Mouse (Mus musculus) erythroid progenitor cell, adult 5-6 weeks (primary cell): ENCODE data around the gene Gm5136. TPM values are rescaled to one million over a fixed set of nuclear protein-coding genes. Genes with fewer than 3 reads are reported as not detected.

ENCODE experiments used
- ATAC-seq: replicated peaks from 2 replicates; pipeline ENCODE4 v1.8.0; 2016; ENCODE audit warnings: moderate number of reproducible peaks, mild to moderate bottlenecking, moderate TSS enrichment, inconsistent platforms; ENCODE audit not compliant: poor library complexity, low FRiP score, severe bottlenecking
- total RNA-seq, 2 experiments: library from RNA; stranded (forward) in 1 of 2; stranded (reverse) in 1 of 2; fragments of 150-400 nt in 1 of 2; fragments of 186-747, 209-891 nt in 1 of 2; gene quantifications; 2 replicates each; pipeline versions ENCODE4 v1.2.3 to v1.2.4; 2015 to 2017; ENCODE audit warnings: low replicate concordance in 2 of 2

The Gm5136 gene
- total RNA-seq (2015; ENCODE audit: low replicate concordance) (not detected in 2 replicates), total RNA-seq (2017; ENCODE audit: low replicate concordance) (not detected in 2 replicates)

DNA sequence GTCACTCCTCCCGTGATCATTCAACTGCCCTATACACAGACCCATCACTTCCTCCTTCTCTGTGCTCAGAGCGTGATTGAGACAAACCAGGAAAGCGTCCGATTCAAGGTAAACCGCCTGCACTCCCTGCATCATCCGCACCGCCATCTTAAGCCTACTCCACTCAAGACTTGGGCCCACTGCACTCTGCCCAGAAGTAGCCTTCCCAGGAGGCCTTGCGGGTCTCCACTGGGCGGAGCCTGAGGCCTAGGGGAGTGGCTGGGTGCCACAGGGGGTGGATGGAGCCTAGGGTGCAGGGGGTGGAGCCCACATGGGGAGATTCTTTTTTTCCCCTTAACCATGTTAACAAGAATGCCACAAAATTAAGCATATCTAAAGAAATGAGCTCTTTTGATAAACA is at the start of gene Gm5136:
Gm5136 (minus strand) TSS at position 215 of the 400 bp plus-strand sequence.
- no peak for ATAC-seq

- no peak for ATAC-seq
Observed at GRCm38 (mm10) chr10:108743759-108744158, 43.8 kb upstream of the Gm5136 start.

- no peak for ATAC-seq
Observed at GRCm38 (mm10) chr10:108733982-108734381, 34.0 kb upstream of the Gm5136 start.

- ATAC-seq = no peak
Observed at GRCm38 (mm10) chr10:108728961-108729360, 29.0 kb upstream of the Gm5136 start.

DNA sequence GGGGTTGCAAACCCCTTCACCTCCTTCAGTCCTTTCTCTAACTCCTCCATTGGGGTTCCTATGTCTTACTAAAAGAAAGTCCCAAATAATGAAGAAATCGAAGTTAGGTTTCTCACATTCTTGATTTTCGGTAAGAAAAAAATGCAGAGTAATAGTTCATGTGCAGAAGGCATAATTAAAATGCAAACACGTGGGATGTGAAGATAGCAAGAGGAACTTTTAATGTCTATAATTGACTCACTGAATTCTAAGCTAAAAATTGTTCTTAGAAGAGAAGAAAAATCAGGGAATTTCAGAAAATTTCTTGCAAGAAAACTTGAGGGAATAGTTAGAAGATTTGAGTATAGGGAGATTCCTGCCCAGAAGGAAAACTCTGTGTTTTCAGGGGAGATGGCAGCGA is 26.4 kb upstream of the Gm5136 start:
- ATAC-seq = no peak

DNA sequence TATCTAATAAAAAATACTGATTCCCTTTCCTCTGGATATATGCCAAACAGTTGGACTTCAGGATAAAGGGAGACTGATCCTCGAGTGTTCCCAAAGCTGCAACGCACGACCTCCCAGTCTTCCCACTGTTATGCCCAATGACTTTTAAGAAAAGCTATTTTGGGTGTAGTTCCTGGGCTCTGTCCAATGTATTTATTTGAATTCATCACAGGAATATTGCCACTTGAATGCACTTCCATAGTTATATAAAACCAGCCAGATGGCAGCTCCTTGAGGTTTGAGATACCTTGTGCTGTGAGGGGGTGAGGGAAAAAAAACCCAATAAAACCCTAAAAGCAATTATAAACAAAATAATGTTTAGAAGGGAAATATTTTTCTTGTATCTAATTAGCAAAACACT is 24.9 kb upstream of the Gm5136 start:
- ATAC-seq = no peak

DNA sequence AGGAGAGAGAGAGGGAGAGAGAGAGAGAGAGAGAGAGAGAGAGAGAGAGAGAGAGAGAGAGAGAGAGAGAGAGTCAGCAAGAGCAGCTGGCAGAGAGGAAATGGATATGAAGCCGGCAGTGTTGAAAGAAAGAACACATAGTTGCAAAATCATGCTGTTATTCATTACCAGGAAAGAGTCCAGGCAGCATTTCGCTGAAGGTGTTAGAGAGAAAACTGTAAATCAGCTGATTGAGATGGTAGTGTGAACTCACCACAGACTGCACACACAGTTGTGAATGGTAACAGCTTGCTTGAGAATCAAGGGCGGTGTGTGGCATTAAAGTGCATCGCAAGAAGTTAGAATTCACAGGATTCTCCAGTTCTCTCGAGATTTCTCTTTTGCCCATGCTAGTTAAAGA is 10.6 kb upstream of the Gm5136 start:
- ATAC-seq = no peak

DNA sequence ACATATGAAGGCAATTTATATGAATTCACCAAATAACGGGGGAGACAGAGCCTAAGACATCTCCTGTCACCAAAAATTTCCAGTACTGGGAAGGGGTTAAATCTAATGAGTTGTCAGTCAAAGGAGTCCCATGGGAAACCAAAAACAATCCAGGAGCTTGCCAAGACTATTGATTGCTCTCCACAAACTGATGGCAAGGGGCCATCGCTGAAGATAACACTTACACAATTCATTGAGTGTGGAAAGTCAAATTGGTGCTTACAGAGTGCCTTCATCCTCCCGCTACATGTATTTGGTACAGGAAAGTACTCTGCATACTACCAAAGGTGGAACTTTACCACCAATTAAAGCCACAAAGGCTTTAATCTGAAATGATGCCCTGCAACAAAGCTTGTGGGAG is 5.7 kb upstream of the Gm5136 start:
- no peak for ATAC-seq

DNA sequence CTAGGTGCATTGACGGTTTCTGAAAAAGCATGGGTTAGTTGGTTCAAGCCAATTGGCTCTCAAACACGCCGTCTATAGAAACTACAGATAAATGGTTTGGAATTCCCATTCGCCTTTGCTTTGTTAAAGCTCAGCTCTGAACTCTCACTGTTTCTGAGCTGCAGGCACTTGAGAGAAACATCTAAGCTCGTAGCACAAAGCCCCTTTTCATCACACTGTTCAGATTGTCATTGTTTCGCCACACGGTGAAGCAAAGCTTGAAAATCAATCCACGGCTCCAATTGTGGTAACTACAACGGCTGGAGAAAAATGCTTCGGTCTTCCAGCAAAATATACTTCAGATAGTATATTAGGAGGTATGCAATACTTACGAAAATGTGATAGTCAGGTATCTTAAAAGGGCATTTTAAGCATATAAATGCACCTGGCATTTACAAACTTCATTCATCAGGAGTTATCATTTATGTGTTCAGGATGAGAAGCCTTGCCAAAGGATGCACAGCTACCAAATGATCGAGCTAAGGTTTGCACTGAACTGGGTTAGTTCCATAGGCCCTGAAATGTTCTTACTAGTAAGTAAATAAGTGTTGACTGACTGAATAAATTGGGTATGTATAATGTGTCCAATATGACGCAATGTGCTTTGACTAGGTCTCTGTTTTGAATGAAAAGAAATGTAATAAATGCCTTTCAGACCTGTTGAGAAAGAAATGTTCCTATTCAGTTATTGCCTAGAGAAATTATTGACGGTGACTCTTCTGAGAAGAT is 1.6 kb upstream of the Gm5136 start:
- no peak for ATAC-seq

- no peak for ATAC-seq
Observed at GRCm38 (mm10) chr10:108697062-108697461, 2.9 kb downstream of the Gm5136 start.

DNA sequence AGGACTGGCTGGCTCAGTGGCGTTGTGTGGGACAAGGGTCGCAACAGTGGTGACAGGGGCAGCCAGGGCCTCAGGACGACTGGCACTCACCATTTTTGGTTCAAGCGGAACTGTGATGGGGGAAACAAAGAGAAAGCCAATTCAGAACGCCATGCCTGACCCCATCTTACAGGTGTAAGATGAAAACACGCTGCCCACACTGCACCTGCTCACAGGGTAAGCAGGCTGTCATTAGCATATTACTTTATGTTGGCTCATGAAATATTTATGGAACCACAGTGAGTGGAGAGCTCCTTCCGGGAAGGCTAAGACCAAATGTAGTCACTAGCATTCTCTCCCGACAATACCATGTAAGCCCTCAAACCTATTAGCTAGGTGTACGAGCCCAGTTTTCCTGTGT is 9.0 kb downstream of the Gm5136 start:
- ATAC-seq = no peak

DNA sequence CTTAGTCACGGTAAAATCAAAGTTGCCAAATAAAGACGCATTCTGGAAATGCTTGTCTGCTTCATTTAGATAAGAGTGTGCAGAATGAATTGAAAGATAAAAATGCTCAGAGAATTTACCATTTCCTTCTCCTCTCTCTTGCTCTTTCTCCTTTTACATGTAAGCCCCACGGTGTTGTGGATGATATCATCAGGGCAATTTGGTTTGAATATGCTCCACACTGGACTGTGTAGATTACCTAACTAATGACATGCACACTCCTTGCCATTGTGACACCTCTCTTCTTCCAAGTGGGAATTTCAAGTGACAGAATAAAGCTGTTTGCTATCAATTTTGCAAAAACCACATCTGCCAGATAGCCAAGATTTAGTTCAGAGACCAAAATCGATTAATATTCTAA is 13.3 kb downstream of the Gm5136 start:
- no peak for ATAC-seq

GRCm38 (mm10) chr10:108679675-108680390 is 20.1 kb downstream of the Gm5136 start:
- ATAC-seq = no peak

DNA sequence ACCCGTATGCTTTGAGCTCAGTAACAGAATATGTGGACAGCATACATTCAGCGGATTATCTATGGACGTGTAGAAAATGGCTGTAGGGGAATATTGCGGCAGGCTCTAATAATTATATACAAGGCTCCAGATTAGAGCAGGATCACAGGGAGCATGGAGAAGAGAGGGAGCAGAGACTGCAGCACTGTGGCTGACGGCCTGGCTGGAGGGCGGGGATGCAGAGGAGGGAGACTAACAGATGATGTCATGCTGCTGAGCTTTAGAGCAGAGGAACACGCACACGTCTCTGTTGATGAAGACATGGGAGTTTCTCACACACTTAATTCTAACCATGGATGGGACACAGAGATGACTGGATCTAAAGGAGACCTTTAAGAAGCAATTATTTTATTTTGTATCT is 22.9 kb downstream of the Gm5136 start:
- ATAC-seq = no peak

- ATAC-seq = no peak
Observed at GRCm38 (mm10) chr10:108668944-108669343, 31.0 kb downstream of the Gm5136 start.

DNA sequence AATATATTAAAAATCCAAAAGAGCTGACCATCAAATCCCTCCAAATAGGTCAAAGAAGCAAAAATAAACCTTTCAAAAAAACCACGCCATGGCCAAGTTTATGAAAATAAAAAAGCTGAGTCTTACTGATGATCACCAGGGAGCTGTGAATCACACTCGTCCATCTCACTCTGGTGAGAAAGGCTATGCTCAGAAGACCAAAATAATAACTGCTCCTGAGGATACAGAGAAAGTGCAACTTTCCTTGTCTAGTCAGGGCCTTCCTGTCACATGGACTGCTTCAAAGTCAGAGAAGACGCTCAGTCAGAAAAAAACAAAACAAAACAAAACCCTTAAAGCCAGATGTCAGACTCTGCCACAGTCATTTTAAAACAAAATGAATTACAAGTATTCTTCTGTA is 39.7 kb downstream of the Gm5136 start:
- ATAC-seq = no peak

- ATAC-seq = no peak
Observed at GRCm38 (mm10) chr10:108658300-108658699, 41.7 kb downstream of the Gm5136 start.

- no peak for ATAC-seq
Observed at GRCm38 (mm10) chr10:108657669-108658068, 42.3 kb downstream of the Gm5136 start.

DNA sequence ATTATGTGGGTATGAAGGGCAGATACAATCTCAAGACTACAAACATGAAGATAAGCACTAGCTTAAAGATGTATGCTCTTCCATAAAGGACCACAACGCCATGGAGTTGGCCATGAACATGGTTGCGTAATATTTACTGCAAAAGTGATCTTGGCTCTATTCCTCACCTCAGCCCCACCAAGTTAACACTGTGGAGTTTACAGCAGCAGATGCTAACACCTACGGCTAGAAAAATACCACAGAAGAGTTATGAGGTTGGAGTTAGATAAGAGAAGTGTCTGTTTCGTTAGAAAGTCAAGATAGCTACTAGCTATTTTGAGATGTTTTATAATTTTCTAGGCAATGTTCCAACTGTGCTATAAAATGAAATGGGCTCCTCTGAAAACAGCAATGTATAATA is 43.1 kb downstream of the Gm5136 start:
- no peak for ATAC-seq

- ATAC-seq = no peak
Observed at GRCm38 (mm10) chr10:108655074-108655473, 44.9 kb downstream of the Gm5136 start.

DNA sequence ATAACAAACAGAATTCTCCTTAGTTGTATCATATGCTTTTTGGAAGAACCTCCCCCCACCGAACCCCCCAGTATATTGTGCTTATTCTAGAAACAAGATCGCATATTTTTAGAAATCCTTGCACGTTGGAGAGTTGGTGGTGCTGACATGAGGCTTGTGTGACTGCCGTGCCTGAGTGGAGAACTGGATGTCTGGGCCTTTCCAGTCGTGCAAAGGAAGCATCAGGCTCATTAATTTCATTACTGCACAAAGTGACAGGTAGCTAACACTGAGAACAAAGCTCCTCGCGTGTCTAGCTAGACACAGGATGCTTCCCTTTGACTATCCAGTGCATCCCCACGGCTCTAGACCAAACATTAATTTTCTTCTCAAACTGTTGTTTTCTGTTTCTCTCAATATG is 47.1 kb downstream of the Gm5136 start:
- no peak for ATAC-seq
